Mouse (Mus musculus): ENCODE results near the gene Ms4a10. TPM values are rescaled to one million over a fixed set of nuclear protein-coding genes. Genes with fewer than 3 reads are reported as not detected.

Ms4a10 gene
- total and polyA plus RNA-seq, 3 experiments = not detected

GRCm38 (mm10) chr19:10947219-10947618 is 27.3 kb downstream of the Ms4a10 start:
- TF ChIP-seq E2F4 (IDR thresholded peaks at IDR 0.05; ENCODE audit: borderline replicate concordance, low read depth, low read length) (no peak), USF1 (IDR thresholded peaks at IDR 0.05; ENCODE audit: low read depth, low read length) (no peak), TBP (IDR thresholded peaks at IDR 0.05; ENCODE audit: low read depth, low read length) (no peak), EP300 (IDR thresholded peaks at IDR 0.05; ENCODE audit: low read depth in 1 of 2, low read length in 2 of 2) (no peak), CHD1 (IDR thresholded peaks at IDR 0.05; ENCODE audit: low read depth, low read length) (0 out of 2 replicates have a peak, but pooled peaks have one; percentile 51), MEF2A (IDR thresholded peaks at IDR 0.05; ENCODE audit: extremely low read depth, insufficient replicate concordance, low read depth, low read length, poor library complexity, severe bottlenecking) (no peak), HCFC1 (IDR thresholded peaks at IDR 0.05; ENCODE audit: low read depth, low read length) (no peak), CHD2 (IDR thresholded peaks at IDR 0.05; ENCODE audit: low read length) (no peak), TAL1 (IDR thresholded peaks at IDR 0.05; ENCODE audit: low read length) (no peak), POLR2AphosphoS5 (IDR thresholded peaks at IDR 0.05; ENCODE audit: borderline replicate concordance, low read depth, low read length) (no peak), NRF1 (IDR thresholded peaks at IDR 0.05; ENCODE audit: insufficient read depth, low read depth, low read length, poor library complexity, severe bottlenecking) (no peak), SMC3 (IDR thresholded peaks at IDR 0.05; ENCODE audit: low read depth, low read length) (no peak), MAX (IDR thresholded peaks at IDR 0.05; ENCODE audit: low read length) (no peak), SIN3A (IDR thresholded peaks at IDR 0.05; ENCODE audit: low read length) (0 out of 2 replicates have a peak, but pooled peaks have one; percentile 19), POLR2AphosphoS2 (IDR thresholded peaks at IDR 0.05; ENCODE audit: low read length) (no peak), RAD21 (IDR thresholded peaks at IDR 0.05; ENCODE audit: low read depth, low read length) (no peak; the same call in 1 of the 2 replicates), ZKSCAN1 (IDR thresholded peaks at IDR 0.05; ENCODE audit: low read depth, low read length) (no peak), JUND (IDR thresholded peaks at IDR 0.05; ENCODE audit: low read depth, low read length) (no peak), UBTF (IDR thresholded peaks at IDR 0.05; ENCODE audit: borderline replicate concordance, insufficient read depth, low read depth, low read length) (no peak), MXI1 (IDR thresholded peaks at IDR 0.05; ENCODE audit: low read depth, low read length) (peak; percentile 24; the same call in 1 of the 2 replicates), NELFE (IDR thresholded peaks at IDR 0.05; ENCODE audit: low read depth, low read length) (no peak; the same call in 1 of the 2 replicates)
- Histone ChIP-seq H3K9me3 (replicated peaks; ENCODE audit: insufficient read depth, low read length) (no peaks in the 10 kb centered on the region), H3K27ac (ENCODE audit: control insufficient read depth, low read depth, low read length) (no peak overlapping the region), H3K36me3 (ENCODE audit: control insufficient read depth in 1 of 2, insufficient read depth in 2 of 2, low read length in 2 of 2) (peaks cover 3 to 18% of the 10 kb centered on the region in 2 experiments; a peak in 3 of 4 replicates), H3K4me3 (ENCODE audit: control insufficient read depth in 1 of 2, insufficient read depth in 1 of 2, low read depth in 2 of 2, low read length in 2 of 2) (peak overlapping the region; percentile 84 to 95), H3K27me3 (ENCODE audit: control insufficient read depth in 1 of 2, insufficient read depth in 2 of 2, low read length in 2 of 2) (no peaks in the 10 kb centered on the region), H3K9ac (ENCODE audit: control insufficient read depth, low read depth, low read length, poor library complexity, severe bottlenecking) (peak overlapping the region; percentile 83), H3K79me2 (ENCODE audit: control insufficient read depth, insufficient read depth, low read length, poor library complexity) (peaks cover 34% of the 10 kb centered on the region), H3K4me1 (ENCODE audit: control insufficient read depth in 1 of 2, insufficient read depth in 2 of 2, low read length in 2 of 2) (peaks cover 0 to 13% of the 10 kb centered on the region in 2 experiments; a peak in 2 of 4 replicates)
- peak; percentile 39 for DNase-seq (ENCODE audit: low read depth, low spot score)
